Mouse (Mus musculus) neutrophil, adult 5-6 weeks (primary cell): ENCODE data around the gene Ugt1a6b. TPM values are rescaled to one million over a fixed set of nuclear protein-coding genes. Genes with fewer than 3 reads are reported as not detected.
"Not testable (repeated sequence)": the region's sequence is repeated elsewhere in the genome, so short reads cannot be mapped to it uniquely, and the experiment has no call there.

Experiments used
- ATAC-seq: fragments of 151-379, 151-347 bp; 2 replicates; pipeline ENCODE4 v1.8.0; 2017; ENCODE audit warnings: mild to moderate bottlenecking, moderate TSS enrichment; ENCODE audit not compliant: insufficient number of reproducible peaks, poor library complexity, low FRiP score, severe bottlenecking; ENCODE audit errors: extremely low read depth
- total RNA-seq: library from RNA; stranded (forward); fragments of 200-1000 nt; gene quantifications from 2 replicates; pipeline ENCODE4 v1.2.3, GENCODE M21; 2017

Gene Ugt1a6b
- total RNA-seq, 1 experiment from 2014 or later: 8.6 TPM

- ATAC-seq: not testable (repeated sequence)
These were observed 6.6 kb downstream of the Ugt1a6b start for GRCm38 (mm10) chr1:88109604-88110003.

GRCm38 (mm10) chr1:88112769-88113168, 9.7 kb downstream of the Ugt1a6b start:
- not testable (repeated sequence) for ATAC-seq

- ATAC-seq: peak; percentile 39; the same call in 1 of the 2 replicates
These were observed 17.5 kb downstream of the Ugt1a6b start for GRCm38 (mm10) chr1:88120550-88120949.

GRCm38 (mm10) chr1:88121521-88121920, 18.5 kb downstream of the Ugt1a6b start:
- ATAC-seq: not testable (repeated sequence)

DNA sequence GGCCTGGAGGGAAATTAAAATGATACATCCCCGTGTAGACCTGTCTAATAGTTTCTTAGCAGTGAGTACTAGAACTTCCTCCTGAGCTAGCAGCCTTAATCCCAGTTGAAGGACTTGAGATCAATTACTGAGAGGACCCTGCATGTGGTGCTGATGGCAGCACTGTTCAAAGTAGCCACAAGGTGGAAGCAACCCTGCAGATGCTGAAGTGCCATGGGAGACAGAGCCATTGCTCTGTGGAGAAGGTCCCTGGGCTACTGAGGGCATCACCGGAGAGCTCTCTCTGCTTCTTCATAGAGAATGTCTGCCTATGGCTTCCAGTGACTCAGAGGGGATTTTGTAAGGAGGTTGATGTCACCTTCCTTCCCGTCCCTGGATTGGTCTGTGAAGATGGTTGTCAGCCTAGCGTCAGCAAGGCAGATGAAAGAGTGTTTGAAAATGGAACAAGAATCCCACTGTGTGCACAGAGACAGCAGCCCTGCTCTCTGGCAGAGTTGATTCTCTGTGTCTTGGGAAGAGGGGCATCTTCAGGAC, 22.8 kb downstream of the Ugt1a6b start:
- ATAC-seq: peak; percentile 70

GRCm38 (mm10) chr1:88129091-88129490, 26.0 kb downstream of the Ugt1a6b start:
- not testable (repeated sequence) for ATAC-seq

DNA sequence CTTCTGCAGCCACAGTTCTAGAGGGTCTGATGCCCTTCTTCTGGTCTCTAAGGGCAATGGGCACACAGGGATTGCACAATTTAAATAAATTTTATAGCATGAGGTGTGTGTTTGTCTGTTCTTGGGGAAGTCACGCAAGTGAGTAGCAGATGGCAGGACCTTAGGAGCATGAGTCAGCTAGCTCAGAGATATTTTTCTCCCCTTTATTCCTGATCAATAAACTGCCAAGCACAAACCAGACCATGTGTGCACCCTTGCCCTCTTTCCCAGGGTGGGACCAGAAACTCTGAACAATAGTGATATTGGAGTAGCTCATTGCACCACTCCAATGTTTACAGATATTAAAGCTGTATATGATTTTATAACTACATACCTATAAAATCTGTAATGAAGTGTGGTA, 27.2 kb downstream of the Ugt1a6b start:
- not testable (repeated sequence) for ATAC-seq

- ATAC-seq: no peak
These were observed 30.9 kb downstream of the Ugt1a6b start for GRCm38 (mm10) chr1:88133908-88134456.

DNA sequence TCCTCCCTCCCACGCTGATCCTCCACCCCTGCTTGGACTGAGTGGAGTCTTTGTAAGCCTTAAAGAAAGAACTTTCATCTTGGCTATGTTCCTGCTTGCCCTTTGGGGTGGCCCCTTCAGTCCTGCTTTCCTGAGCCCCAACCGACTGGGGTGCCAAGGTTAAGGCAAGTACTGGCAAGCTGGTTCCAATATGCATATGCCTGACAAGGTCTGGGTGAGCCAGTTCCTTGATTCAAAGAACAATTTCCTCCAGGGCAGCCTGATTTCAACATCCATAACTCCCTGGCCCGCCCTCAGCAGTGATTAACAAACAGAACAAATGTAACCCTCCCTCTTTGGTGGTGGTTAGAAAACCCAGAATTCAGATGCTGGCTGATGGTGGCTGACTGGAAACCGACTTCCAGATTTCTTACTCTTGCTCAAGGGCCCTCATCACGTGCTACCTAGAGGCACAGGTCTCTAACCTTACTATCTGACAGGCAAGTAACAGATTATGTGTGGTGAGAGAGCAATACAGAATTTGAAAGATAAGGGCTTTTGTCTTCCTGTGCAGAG, 31.5 kb downstream of the Ugt1a6b start, which contains the start of gene Ugt1a6a:
Gene Ugt1a6a (plus strand): TSS at position 353 of the 555 bp plus-strand sequence.
- peak; percentile 80 for ATAC-seq

GRCm38 (mm10) chr1:88135229-88135904, 32.3 kb downstream of the Ugt1a6b start:
- not testable (repeated sequence) for ATAC-seq

DNA sequence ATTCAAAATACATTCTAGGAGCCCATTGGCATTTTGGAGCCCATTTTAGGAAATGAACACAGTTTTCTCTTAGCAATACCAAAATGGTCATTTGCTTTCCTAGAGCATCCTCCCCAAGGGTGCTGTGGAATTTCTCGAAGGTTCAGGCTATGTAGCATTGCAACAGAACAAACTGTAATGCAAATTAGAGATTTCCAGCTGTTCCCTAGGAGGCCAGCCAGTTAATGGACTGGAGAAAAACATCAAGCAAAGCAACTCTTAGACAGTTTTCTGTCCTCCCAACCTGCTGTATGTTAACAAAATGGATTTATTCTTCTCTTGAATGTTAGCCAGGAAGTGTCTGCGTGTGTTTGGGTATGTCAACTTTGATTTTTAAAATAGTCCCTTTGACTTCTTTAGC, 33.6 kb downstream of the Ugt1a6b start:
- ATAC-seq: no peak

DNA sequence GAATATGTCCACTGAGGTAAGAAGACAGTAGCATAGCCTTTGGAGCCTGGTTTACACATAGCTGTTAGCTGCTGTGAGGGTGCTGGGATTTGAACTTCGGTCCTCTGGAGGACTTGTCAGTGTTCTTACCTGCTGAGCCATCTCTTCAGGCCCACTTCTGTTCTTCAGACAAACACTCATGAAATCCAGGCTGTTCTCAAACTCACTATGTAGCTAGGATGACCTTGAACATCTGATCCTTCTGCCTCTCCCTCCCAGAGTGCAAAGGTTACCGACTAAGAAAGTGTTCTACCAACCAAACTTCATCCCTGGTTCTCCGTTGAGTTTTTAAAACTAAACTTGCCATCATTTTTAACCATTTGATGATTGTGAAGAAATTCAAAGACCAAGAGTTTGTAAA, 34.2 kb downstream of the Ugt1a6b start:
- ATAC-seq: no peak

DNA sequence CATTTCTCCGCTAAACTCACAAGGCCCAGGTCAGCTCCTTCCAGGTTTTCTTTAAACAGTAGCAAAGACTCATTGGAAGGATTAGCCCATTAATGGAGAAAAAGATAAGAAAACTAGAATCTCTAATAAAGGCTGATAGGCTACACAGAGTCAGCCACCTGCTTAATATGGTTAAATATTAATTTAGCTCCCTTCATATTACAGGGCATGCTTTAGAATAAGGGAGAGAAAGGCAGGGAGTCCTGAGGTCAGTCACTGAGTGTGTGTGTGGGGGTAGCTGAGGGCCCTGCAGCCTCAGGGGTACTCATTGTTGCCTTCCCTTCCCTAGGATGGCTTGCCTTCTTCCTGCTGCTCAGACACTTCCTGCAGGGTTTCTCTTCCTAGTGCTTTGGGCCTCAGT, 35.1 kb downstream of the Ugt1a6b start:
- no peak for ATAC-seq

DNA sequence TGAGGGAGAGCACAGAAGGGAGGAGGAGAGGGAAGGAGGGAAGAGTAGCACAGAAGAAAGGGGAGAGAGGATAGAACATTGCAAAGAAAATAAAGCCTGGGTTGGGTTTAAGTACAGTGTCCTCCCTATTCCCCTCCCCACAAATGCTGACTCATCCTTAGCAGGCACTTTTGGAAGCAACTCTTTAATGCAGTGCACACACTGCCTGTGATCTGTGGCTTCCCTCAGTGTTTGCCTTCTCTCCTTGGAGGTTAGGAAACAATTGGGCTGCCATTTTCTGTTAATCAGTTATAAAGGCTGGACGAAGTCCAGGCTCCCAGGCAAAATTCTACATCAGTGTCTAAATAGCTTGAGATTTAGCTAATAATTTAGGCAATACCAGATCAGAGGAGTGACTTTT, 37.4 kb downstream of the Ugt1a6b start:
- ATAC-seq: not testable (repeated sequence)

GRCm38 (mm10) chr1:88143966-88144675, 41.1 kb downstream of the Ugt1a6b start:
- ATAC-seq: peak; percentile 51; the same call in 1 of the 2 replicates

GRCm38 (mm10) chr1:88145278-88145677, 42.2 kb downstream of the Ugt1a6b start:
- ATAC-seq: not testable (repeated sequence)

DNA sequence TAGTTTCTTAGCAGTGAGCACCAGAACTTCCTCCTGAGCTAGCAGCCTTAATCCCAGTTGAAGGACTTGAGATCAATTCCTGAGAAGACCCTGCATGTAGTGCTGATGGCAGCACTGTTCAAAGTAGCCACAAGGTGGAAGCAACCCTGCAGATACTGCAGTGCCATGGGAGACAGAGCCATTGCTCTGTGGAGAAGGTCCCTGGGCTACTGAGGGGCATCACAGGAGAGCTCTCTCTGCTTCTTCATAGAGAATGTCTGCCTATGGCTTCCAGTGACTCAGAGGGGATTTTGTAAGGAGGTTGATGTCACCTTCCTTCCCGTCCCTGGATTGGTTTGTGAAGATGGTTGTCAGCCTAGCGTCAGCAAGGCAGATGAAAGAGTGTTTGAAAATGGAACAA, 47.1 kb downstream of the Ugt1a6b start:
- ATAC-seq: peak; percentile 56

DNA sequence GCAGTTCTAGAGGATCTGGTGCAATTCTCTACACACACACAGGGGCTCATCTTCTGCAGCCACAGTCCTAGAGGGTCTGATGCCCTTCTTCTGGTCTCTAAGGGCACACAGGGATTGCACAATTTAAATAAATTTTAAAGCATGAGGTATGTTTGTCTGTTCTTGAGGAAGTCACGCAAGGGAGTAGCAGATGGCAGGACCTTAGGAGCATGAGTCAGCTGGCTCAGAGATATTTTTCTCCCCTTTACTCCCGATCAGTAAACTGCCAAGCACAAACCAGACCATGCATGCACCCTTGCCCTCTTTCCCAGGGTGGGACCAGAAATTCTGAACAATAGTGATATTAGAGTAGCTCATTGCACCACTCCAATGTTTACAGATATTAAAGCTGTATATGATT, 55.4 kb downstream of the Ugt1a6b start:
- ATAC-seq: no peak

DNA sequence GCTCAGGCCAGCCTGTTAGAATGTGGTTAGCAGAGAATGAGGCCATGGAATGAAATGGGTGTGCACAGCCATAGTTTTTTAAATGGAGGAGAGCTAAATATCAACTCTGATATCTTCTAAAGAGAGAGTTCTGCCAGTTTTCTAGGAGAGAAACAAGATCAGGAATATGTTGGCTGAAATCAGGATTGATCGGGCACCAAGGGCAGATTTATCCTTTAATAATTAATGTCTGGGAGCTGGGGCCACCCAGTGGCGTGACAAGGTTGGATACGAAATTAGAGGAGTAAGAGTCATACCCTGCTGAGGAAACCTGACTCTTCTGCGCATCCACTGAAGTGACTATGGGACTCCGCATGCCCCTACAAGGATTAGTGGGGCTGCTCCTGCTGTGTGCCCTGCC, 62.7 kb downstream of the Ugt1a6b start, which contains the start of gene Ugt1a5:
Gene Ugt1a5 (plus strand): TSS at position 302 of the 400 bp plus-strand sequence.
- no peak for ATAC-seq
